Mouse (Mus musculus) T-cell, adult 2 months (primary cell): ENCODE results near the gene Patl2.
A peak's percentile ranks its signal among the peaks of the same experiment; 100 is the strongest.
"Not testable (repeated sequence)": the region's sequence is repeated elsewhere in the genome, so short reads cannot be mapped to it uniquely, and the experiment has no call there.

Experiments
- DNase-seq: peaks from one replicate; pipeline ENCODE4 v3.0.0; 2022; ENCODE audit warnings: low spot score

Gene Patl2

DNA sequence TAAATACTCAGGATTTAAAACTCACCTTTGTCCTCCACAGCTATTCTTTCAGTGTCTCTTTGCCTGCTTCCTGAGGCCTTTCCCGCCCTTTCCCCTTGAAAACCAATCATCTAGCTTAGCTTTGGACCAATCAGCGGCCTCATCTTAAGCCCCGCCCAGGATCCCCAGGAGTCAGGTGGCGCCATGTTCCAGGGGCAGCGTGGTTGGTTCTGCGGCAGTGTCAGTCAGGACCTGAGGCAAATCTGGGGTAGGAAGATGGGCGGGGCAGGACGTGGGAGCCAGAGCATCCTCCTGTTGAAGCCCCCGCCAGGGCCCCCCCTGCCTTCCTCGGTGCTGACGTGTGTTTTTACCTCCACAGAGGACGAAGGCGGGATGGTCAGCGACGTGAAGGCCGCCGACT is at the start of gene Patl2, which contains the start of gene Terb2:
Patl2 (minus strand) TSS at position 84 of the 400 bp plus-strand sequence.
Terb2 (plus strand) TSS at position 167 of the 400 bp plus-strand sequence.
- no peak for DNase-seq

DNA sequence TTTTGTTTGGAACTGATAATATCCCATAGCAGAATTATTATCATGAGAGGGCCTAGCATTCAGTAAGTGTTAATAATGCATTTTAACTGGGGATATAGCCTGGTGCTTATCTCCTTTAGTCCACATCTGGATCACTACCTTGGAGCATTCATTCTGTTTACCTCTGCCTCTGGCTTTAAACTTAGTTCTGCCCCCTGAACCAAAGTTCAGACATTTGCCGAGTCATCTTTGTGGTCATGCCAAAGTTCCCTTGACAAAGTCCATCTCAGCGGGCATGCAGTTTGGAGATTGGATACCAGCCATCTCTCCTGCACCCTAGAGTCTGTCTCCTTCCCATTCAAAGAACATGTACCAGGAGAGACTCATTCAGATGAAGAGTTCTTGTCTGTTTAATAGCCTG is 49.4 kb upstream of the Patl2 start:
- DNase-seq = no peak

DNA sequence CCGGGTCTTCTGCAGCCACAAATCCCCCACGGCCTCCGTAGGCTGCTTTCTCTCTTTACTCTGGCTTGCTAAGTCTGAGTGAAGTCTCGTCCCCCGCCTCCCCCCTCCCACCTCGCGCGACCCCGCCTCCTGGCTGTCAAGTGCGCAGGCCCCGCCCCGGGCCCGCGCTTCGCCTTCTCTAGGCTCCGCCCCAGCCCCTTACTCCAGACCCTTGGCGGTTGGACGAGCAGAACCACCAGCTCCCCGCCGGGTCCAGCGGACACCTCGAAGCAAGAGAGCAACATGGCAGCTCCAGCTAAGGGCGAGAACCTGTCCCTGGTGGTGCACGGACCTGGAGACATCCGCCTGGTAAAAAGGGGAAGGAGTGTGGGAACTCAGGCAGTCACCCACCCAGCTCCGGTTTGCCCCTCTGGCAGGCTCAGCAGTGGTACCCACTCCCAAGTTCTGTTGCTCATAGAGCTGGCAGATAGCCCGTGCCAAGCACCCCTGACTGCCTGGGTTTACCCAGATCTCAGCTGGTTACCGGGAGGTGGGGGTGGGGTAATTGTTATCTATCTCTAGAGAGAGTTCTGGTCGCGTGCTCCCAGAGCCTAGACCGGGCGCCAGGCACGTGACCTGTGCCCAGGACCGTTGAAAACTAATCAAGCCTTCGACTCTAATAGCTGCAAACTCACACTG is 48.8 kb upstream of the Patl2 start, which contains the start of gene Sord:
Sord (plus strand) TSS at position 139 of the 678 bp plus-strand sequence.
- DNase-seq = peak; percentile 61

DNA sequence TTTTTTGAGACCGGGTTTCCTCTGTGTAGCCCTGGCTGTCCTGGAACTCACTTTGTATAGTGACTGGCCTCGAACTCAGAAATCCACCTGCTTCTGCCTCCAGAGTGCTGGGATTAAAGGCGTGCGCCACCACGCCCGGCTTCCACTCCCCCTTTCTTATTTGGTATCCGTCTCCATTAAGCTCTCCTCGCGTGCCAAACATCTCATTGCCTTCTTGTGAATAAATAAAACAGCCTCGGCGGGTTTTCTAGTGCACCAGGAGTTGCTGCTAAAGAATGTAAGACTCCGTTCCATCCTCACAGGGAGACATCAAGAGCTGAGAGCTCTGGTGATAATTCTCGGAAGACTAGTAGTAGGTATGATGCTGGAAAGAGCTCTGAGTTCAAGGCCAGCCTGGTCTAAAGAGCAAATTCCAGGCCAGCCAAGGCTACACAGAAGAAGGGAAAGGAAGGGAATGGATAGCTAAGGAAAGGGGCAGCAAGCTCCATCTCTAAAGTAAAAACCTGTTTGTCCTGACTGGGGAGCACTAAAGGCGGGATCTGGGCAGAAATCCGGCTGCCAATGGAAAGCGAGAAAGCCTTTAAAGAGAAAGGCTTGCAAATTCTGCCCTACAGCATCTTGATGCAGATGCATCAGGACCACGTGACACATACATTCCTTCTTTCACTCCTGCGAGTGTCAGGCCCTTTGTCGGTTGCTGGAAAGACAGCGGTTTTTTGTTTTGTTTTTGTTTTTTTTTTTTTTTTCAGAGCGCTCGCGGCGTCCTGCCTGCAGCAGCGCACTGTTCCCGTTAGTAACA is 48.0 kb upstream of the Patl2 start:
- no peak for DNase-seq

DNA sequence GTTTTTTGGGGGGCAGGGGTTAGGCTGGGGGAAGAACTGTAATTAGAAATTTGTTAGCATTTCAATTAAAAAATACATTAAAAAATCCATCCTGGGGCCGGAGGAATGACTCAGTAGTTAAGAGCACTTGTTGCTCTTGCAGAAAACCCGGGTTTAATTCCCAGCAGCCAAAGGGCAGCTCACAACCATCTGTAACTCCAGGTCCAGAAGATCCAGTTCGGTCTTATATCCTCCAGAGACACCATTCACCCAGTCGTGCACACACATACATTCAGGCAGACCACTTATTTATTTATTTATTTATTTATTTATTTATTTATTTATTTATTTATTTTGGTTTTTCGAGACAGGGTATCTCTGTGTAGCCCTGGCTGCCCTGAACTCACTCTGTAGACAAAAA is 47.4 kb upstream of the Patl2 start:
- no peak for DNase-seq

DNA sequence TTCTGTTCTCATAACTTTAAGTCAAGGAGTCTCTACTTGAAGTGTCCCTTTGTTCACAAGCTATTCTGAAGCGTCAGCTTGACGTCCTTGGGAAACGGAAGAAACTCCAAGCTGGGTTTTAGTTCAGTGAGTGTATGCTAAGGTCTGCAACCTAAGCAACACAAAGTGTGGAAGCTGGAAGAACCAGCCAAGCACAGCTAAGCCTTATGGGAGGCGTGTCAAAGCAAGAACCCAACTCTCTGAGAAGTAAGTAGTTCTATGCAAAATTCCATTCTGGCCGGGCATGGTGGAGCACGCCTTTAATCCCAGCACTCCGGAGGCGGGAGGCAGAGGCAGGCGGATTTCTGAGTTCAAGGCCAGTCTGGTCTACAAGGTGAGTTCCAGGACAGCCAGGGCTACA is 45.6 kb upstream of the Patl2 start:
- DNase-seq = no peak

DNA sequence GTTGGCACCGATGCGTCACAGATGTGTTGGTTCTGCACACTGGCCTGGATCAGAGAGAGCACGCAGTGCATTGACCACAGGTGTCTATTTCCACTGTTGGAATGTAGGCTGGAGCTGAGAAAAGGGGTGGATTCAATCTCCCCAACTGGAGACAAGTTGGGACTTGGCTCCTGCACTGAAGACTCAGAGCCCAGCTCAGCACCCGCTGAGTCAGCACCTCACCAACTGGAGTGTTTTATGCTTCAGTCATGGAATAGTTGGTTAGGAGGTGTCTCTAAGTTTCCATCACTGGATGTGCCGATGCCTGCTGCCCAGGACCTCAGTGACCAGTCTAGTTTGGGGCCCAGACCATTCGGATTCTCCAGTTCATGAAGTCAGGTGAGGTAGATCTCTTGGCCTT is 44.4 kb upstream of the Patl2 start:
- DNase-seq = no peak

DNA sequence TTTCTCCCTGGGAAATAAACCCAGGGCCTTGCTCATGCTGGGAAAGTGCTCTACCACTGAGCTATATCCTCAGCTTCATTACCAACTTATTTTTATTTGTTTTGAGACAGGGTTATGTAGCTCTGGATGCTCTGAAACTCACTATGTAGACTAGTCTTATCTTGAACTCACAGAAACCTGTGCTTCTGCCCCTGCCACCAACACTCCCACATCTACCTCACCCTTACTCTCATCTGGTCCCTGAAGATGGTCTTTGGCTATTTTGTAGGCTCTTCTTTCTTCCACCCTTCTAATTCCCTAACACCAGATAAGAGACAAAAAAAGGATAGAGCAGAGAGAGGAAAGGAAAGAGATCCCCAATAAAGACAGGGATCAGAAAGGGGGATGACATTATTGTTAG is 37.7 kb upstream of the Patl2 start:
- no peak for DNase-seq

DNA sequence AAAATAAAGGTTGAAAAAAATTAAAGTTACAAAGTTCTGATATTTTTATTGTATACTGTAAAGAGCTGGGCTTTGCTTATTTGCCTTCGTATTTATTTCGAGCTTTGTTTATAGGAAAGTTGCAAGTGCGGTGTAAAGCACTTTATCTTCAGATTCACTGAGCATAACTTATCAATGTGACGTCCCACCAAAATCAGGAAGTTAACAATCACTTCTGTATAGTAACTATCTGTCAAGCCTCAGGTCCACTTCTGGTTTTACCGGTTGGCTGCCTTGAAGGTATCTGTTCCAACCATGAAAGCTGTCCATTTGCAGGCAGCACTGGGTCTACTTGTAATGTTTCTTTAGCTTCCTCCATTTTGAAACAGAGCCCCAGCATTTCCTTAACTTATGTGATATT is 36.3 kb upstream of the Patl2 start:
- no peak for DNase-seq

DNA sequence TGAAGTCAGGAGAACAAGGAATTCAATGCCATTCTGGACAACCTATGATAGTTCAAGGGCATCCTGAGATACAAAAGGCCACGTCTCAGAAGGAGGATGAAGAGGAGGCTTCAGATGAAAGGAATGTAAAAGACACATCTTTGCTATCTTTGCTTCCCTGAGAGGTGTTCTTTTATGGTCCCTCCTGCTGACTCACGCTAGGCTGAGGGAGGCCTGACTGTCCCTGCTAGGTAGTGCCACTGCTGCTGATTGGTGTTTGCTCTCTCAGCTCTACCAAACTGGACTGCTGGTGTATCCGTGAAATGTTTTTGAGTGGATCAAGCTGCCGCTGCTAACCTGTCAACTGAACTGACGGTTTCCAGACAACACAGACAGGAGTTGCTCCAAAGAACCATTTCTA is 35.8 kb upstream of the Patl2 start:
- no peak for DNase-seq

DNA sequence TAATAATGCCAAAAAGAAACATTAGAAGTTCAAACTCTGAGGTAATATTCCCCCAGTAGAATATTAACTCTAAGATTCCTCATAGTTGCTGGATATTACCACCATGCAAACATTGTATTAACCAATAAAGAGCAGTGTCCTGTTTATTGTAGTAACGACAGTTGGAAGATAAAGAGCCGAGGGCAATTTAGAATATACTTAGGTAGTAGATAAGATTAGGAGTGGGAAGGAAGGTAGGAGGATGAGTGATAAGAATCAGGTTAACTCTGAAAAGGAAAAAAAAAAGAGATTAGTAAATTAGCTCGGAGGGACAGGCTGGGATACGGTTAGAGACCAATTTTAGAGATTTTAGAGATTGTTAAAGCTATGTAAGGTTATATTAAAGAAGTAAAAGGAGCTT is 35.4 kb upstream of the Patl2 start:
- DNase-seq = no peak

DNA sequence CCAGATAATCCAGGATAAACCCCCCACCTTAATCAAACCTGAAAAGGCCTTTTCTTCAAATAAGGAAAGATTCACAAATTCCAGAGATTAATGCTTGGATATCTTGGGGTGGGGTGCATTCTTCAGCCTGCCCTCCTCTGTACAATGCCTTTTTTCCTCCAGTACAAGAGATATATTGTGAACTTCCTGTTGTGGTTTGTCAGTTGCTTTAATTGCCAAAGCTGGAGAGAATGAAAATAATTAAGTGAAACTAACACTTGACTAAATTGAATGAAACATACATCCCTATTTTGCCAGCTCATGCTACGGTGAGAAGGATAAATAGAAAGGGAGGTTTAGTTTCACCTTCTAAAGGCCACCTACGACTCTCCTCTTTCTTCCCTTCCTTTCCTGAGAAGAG is 32.2 kb upstream of the Patl2 start:
- no peak for DNase-seq

DNA sequence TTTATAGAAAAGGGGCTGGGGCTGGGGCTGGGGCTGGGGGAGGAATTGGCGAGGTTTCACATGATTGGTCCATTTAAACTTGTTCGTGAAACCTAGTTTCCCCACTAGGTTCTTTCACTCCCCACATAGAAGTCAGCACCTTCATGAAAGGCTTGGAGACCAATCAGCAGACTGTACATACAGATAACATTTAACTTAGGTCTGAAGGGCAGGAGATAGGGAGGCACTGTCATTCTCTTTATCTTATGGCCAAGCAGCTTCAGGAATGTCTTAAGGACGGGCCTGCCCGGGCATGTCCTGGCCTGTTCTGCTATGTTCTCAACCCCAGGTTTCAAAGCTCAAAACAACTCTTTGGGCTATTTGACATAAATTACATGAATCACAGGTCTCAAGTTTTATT is 31.1 kb upstream of the Patl2 start:
- DNase-seq = not testable (repeated sequence)

DNA sequence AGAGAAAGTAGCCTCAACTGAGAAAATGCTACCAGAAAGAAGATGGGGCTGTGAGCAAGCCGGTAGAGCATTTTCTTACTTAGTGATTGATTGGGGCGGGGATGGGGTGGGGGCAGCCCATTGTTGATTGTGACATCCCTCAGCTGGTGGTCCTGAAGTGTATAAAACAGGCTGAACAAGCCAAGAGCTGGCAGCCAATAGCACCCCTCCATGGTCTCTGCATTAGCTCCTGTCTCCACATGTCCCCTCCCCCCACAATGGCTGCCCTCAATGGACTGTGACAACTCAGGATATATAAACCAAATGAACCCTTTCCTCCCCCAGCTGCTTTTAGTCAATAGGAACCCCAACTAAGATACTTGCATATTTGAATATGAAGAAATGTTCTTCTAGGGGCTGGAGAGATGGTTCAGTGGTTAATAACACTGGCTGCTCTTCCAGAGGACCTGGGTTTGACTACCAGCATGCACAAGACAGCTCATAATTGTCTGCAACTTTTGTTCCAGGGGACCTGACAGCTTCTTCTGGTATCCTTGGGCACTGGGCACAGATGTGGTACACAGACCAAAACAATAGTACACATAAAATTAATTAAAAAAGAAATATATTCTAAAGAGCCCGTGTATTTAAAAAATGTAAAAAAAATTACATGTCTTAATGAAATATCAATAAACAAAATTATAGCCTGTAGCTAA is 24.7 kb upstream of the Patl2 start:
- DNase-seq = no peak

DNA sequence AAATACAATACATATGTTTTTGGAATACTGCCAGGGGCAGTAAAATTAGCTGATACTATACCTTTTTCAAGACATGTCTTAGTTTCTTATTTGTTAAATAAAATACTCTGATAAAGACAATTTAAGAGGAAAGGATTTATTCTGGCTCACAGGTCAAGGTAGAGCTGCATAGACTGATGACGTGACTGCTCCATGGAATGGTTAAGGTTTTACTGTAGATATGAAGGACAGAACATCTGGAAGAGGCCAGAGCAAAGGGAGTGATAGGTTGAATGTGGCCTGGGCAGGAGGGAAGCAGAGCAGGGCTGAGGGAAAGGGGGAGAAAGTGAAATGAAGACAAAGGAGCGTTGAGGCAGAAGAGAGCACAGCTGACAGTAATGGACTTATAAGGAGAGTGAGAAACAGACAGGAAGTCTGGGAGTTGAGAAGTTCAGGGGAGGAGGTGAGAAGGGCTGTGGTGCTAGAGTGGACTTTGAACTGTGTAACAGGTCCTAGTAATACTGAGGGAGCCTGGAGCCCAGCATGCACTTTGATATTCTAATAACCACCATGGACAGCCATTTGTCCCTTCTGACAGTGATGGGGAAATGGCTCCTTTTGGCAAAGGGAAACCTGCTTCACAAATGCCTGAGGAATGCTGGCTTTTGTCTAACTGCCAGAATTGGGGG is 20.6 kb upstream of the Patl2 start:
- no peak for DNase-seq

DNA sequence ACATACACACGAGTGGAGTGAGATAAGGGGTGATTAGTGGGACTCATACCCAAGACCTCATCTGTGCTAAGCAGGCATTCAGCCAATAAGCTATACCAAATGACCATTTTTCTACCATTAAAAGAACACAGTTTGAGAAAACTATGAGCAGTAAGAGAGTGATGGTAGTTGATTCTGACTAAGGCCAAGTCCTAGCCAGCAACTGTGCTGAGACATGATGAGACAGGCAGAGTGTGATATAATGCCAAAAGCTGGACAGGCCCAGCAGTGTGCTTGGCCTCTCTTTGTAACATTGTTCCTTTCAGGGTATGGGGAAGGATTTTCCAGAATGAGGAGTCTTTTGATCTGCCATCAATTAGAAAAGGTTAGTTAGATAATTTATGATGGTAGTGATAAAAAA is 15.5 kb upstream of the Patl2 start:
- no peak for DNase-seq

DNA sequence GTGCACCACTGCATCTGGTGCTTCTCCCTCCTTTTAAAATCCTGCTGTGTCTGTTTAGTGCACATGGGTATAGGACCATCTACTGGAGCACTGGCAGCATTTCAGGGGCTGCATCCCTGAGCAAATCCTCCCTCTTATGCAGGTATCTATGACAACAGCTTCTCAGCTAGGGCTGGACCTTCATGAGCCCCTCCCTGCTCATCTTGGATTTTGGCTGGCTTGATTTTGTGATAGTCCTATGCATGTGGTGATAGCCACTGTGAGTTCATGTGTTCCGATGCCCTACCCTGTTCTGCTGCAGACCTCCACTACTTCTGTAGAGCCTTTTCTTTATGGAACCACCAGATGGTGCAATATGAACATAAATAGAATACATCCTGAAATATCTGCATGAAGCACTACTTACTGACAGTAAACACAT is 8.5 kb upstream of the Patl2 start:
- DNase-seq = no peak

DNA sequence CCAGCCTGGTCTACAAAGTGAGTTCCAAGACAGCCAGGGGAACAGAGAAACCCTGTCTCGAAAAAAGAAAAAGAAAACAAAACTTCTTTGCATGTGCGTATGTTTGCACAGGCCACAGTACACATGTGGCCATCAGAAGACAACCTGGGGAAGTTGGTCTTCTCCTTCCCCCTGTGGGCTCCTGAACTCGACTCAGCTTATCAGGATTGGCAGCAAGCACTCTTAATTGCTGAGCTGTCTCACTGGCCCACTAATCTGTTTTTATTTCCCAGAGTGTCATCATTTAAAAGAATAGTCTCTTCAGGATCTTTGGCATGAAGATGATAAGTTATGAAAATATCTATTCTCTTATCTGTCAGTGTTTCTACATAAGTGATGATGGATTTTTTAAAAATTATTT is 5.9 kb upstream of the Patl2 start:
- DNase-seq = no peak

DNA sequence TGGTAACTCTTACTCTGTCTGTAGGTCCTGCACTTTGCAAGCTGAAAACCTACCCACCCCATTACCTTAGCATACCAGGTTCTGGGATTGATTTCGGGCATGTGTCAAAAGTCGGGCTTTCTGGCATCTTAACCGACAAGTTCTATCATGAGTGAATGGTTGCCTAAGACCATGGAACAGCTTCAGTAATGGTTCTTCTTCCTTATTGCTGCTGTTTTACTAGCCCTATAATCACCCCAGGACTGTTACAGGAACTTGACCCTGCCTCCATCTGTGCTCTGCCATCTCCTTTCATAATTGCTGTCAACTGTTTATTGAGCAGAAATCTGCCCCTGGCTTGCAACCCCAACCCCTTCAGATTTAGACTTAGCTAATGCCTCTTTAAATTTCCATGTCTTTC is 762 bp upstream of the Patl2 start:
- DNase-seq = no peak

DNA sequence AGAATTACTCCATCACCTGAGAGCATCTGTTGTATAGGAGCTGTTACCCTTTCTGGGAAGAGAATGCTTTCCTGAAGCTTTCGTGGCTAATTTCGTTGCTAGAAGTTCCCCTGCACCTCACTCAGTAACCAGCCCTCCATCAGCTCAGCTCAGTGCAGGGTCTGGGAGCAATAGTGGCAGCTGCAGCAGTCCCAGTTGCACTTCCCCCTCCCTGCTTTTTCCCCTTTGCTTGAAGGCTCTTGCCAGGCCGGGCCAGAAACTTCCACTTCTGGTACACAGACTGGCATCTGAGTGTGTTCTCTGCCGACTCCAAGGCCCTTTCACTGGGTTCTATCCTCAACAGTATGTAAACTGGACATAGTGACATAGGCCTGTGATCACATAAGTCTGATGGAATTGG is 903 bp downstream of the Patl2 start:
- no peak for DNase-seq

DNA sequence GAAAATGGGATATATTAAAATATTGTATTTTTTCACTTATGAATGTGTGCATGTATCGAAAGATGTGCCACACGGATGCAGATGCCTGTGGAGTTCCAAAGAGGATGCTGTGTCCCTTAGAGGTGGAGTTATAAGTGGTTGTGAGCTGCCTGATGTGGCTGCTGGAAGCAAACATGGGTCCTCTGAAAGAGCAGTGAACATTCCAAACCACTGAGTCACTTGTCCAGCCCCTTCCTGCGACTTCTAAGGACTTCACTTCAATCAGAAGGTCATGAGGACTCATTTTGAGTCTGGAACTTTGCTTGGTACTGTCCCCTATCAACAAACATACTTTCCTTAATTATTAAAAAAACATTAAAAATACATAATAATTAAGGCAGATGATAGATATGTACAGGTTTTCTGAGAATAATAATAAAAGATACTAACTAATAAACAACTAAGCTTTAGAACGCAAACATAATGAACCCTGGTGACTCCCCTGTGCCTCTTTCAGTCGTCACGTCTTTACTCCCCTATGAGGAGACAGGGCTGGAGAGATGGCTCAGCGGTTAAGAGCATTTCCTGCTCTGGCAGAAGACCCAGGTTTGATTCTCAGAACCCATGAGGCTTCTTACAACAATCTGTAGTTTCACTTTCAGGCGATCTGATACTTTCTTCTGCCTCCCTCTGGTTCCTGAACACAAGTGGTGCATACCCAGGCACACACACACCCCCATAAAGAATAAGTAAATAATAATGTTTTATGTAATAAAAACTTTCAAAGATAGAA is 5.8 kb downstream of the Patl2 start:
- peak; percentile 75 for DNase-seq

DNA sequence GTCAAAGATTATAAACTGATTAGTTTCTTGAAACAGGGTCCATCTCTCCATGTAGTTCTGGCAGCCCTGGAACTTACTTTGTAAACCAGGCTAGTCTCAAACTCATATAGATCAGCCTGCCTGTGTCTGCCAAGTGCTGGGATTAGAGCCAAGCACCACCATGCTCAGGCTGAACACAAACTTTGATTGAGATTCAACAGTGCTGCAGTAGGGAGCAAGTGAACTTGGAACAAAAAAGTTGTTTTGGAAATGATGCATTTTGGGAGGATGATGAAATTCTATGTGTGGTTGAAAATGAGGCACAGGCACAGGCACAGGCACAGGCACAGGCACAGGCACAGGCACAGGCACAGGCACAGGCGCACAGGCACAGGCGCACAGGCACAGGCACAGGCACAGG is 13.8 kb downstream of the Patl2 start:
- no peak for DNase-seq
